Mouse (Mus musculus) frontal cortex, adult 2 months (tissue): Measurements from ENCODE around the gene Nckap1. TPM values are rescaled to one million over a fixed set of nuclear protein-coding genes. Genes with fewer than 3 reads are reported as not detected.
"Not testable (repeated sequence)": the region's sequence is repeated elsewhere in the genome, so short reads cannot be mapped to it uniquely, and the experiment has no call there.

ENCODE experiments used
- DNase-seq, 2 experiments: peaks; one replicate each; pipeline ENCODE4 v3.0.0; 2022; ENCODE audit warnings: low spot score in 1 of 2; ENCODE audit errors: extremely low spot score in 1 of 2
- polyA plus RNA-seq: library from polyadenylated mRNA; depleted of rRNA; stranded (reverse); fragments of >200 nt; gene quantifications from 2 replicates; pipeline ENCODE4 v1.2.3, GENCODE M21; 2012

Gene Nckap1
- polyA plus RNA-seq, 1 experiment = 235 TPM

DNA sequence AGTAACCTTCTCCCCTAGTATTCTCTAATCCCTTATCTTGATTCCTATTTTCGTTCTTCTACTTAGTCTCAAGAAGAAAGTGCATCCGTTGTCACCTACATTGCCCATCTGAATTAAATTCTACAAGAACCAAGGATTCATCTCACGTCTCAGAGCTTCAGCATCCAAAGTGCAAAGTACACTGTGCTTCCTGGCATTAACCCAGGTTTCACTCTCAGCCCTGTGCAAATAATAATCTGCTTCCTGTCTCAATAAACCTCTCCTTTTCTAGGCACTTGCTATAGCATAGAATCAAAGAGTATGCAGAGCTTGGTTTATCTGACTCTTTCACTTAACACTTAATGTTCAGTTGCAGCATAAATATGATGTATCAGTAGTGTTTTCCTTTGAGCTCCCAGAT is 19.7 kb downstream of the Nckap1 start:
- DNase-seq = no peak

DNA sequence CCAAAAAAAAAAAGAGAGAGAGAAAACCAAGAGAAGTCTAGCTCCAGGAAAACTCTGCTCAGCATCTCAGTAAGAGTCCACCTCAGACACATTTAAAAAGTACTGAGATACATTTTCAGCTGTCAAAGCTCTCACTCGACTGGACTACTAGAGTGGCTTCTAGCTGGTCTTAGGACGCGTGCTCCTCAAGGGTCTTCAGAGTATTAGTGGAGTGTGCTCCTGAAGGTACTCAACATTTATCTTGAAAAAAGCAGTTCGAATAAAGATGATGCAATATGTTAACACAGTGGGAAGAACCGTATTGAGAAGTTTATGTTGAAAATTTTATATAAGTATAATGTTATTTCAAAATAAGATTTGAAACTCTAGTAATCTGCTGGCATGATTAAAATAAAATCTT is 20.4 kb downstream of the Nckap1 start:
- no peak for DNase-seq

DNA sequence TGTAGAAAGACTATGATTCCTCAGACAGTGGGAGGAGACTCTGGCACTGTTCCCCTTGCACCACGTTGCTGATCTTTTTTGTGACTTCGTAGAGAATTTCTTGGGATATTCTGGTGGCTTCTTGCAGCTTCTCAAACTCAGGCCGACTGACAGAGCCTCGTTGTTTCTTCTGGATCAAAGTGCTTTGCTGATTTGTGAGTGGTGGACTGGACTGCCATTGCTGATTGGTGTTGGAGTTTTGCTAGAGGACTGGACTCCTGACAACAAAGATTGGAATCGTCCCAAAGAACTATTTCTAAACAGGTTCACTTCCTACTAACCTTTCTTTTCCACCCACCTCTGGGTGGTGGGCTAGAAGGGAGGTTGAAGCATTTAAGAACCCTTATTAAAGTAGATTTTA is 21.5 kb downstream of the Nckap1 start:
- DNase-seq = no peak

DNA sequence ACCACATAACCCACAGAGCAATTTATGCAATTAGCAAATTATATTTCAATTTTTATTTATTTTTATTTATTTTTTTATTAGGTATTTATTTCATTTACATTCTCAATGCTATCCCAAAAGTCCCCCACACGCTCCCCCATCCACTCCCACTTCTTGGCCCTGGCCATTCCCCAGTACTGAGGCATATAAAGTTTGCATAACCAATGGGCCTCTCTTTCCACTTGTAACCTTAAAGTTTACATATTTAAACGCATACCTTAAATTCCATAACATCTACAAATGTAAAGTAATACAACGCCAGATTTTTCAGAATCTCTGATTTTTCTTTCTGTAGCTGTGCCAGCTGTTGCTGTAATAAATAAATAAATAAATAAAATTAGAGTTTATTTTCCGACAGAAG is 26.7 kb downstream of the Nckap1 start:
- DNase-seq = no peak

DNA sequence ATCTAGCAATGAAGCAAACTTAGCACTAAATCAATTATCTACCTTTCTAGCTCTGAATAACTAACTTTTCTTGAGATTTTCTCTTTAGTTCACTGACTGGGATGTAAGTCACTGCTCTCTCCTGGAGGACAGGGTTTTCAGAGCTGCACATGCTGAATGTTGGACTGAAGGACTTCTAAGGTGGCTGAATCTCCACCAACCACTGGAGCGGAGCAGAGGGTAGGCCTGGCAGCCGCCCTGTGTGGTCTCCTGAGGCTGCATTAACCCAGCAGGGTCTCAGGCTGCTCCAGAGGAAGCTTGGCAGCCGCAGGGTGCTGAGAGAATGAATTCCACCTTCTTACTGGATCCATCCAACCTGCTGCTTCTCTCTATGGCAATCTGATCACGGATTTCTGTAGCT is 31.5 kb downstream of the Nckap1 start:
- no peak for DNase-seq

DNA sequence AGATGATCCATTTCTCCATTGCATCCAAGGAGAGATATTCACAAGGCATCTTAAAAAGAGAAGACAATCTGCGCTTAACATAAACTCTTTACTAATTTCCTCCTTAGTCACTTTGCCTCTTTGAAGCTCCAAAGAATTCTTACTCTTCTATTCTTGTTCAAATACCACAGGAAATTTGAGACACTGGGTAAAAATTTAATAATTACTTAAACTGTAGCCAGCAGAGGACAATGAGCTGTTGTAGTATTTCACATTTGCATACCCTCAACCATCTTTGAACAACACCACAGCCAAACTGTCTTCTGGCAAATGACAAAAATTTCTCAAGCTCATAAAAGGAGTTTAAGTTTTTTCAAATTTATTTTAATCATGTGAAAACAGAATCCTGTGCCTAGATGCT is 33.3 kb downstream of the Nckap1 start:
- no peak for DNase-seq

DNA sequence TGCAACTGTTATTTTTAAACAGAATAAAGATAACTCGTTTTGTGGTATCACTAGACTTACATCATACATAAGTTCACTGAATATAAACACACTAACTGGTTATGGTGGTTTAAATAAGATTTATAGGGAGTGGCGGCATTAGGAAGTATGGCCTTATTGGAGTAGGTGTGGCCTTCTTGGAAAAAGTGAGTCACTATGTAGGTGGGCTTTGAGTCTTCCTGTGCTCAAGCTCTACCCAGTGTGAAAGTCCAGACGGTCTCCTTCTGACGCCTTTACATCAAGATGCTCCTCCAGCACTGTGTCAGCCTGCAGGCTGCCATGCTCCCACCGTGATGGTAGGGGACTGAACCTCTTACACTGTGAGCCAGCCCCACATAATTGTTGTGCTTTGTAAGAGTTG is 38.4 kb downstream of the Nckap1 start:
- no peak for DNase-seq

DNA sequence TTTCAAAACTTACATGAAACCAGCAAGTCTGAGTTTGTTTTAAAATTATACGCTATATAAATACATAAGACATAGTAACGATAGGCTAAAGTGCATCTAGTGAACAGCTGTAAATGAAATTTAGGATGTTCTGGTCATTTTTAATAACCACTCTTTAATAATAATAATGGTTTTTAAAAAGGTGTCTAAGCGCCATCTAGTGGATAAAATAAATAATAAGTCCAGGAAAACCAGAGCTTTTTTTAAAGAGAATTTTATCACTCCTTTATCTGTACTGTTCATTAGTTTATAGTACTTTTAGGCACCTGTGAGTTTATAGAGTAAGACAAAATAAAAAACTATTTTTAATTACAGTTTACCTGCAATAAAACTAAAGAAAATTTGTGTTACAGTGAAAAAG is 44.0 kb downstream of the Nckap1 start:
- DNase-seq = no peak

DNA sequence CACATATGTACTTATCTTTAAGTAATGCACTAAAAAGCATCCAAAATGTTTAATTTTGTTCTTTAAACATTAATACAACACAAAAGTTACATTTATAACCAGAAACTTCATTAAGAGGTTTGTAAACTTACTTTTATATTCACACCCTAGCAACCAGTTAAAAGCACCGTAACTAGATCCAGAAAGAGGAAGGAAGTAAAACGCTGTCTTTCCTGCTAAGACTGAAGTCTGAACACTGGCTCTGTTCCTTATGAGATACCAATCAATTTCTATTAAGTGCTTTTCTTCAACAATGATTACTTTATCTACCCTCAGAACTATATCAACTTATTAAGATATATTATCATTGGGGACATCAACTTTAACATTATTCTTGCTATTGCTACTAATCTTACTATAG is 44.6 kb downstream of the Nckap1 start:
- no peak for DNase-seq

DNA sequence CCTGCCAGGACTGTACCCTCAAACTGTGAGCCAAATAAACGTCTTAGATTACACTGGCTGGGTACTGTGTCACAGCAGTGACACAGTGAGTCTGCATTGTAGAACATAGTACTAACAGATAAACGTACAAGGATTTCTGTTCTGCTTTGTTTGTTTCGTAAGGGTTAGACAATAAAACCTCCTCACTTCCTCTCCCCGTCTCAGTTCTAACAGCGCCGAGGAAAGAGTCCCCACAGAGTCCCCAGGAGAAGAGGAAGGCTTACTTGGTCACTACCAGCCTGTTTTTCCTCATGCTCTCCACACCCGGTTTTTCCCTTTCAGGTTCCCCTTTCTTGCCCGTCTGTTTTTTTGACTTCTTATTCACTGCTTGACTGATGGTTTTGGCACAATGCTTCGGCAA is 56.9 kb downstream of the Nckap1 start:
- no peak for DNase-seq

DNA sequence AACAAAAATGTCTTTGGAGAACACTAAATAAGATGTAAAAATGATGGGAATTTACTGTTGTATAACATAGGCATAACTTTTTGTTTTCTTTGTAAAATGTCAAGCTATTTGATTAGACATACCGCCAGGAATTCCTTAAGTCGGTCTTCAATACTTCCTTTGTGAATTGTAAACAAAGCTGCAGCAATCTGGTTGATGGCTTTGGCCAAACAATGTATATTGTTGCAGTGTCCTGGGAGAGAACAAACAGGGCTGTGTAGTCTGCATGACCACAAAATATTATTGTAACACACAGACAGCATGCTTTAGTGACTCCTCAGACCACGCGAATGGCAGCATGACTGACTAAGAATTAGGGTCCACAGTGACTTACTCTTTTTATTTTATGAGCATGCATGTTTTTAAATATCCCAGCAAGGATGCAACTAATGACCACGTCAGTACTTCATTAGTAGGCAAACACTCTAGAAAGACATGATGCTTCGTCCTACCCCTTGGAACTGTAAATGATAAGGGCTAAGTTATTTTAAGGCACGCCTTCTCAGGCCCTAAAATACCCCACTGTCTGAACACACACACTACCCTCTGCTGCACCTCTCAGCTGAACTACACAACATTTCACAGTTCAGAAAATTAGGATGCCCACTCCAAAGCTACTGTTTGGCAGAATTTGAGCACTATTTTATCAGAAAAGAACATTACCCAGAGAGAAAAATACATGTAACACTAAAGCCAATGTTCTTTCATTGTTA is 75.0 kb downstream of the Nckap1 start:
- DNase-seq = no peak

DNA sequence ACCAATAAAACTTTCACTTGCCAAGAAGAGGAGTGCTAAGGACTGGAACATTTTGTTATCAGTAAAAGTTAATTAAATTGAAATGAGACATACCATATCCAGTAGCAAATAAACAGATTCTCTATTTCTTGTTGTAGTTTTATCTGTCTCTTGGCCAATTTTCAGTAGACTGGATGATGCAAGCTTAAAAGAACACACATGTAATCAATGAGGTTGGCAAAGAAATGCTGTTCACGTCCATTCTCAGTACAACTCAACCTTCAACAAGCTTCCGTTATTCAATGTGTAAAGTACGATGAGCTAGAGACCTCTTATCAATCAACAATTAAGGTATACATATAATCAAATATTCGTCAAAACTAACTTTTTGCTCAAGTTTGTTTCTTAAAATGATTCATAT is 79.0 kb downstream of the Nckap1 start:
- DNase-seq = no peak

DNA sequence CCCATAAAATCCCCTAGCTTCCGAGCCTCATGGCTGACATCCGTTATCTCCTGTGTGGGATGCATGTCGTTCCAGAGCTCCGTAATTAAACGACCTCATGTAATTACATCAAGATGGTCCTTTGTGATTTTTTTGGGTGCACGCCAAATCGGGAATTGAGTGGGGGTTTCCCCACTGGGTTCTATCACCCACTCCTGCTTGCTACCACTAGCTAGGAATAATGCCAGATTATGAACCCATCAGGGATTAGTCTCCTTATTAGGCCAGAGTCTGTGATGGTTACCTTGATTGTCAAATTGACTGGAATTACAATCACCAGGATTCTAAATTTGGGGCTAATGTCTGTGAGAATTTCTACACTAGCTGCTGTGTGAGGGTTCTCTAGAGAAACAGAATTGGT is 85.9 kb downstream of the Nckap1 start:
- not testable (repeated sequence) for DNase-seq

DNA sequence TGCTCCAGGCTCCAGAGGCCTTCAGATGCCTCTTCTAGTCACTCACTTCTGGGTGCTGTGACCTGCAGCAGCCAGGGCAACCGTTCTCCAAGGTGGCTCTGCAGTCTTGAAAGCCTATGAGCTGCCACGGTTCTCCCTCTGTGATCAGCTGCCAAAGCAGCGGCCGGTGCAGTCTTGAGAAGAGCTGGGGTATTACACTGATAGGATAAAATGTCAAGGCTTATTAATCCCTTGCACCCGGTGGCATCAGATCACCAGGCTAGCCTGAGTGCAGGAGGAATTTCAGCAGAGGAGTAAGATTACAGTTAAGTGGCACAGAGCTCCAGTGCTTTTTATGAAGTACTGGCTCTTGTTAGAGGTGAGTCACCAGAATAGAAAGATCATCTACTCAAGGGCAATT is 94.3 kb downstream of the Nckap1 start:
- DNase-seq = no peak

DNA sequence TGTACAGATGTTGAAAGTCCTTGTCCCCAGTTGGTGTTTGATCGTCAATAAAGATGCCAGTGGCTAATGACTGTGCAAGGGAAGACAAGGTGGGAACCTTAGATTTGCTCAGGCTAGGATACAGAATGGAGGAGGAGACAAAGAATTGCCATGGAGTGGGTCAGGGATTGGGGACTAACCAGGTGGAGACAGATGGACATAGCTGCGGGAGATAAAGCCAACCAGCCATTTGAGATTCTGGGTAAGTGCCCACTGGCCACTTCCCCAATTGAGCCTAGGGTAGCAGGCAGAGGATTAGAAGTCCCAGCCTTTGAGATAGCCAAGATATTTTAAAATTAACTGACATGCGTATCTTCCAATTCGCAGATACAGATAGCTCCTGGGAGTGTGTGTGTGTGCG is 96.2 kb downstream of the Nckap1 start:
- DNase-seq = no peak

DNA sequence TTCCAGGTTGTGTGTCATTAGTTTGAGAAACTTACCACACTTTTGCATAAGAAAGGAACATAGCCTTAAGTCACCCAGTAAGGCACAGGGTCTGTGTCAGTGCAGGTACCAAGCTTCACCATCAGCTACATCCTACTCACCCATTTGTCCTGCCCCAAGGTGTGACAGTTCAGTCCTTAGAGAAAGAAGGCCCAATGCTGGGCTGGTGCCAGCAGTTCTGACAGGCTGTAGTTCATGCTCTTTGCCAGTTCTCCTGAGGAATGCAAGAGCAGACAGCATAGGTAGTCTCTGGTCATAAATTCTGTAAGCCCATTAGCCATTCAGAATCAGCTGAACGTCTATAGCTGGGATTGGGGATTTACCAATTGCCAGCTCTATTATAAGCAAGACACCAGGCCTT is 105.3 kb downstream of the Nckap1 start:
- no peak for DNase-seq

DNA sequence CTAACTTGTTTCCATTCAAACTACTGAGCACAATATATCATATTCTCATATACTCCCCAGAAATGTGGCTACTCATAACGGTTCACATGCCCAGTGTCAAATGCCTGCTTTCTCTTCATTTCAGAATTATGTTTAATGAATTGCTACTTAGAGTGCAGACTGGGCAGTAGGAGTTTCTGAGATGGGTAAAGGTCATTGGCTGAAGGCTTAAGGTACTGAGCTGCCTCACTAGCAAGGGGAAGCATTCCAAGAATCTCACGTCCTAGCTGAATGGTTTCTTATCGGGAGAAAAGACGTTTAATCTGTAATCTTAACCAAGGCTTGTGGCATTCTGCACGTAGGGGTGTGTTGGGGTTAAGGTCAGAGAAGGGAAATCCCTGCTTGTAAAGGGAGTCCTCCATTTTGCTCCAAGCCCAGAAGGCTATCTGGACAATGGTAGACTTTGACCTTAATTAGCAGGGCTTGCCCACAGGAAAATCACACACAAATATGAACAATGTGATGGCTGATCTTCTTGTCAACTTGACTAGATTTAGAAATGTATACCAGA is 106.9 kb downstream of the Nckap1 start:
- DNase-seq = no peak

DNA sequence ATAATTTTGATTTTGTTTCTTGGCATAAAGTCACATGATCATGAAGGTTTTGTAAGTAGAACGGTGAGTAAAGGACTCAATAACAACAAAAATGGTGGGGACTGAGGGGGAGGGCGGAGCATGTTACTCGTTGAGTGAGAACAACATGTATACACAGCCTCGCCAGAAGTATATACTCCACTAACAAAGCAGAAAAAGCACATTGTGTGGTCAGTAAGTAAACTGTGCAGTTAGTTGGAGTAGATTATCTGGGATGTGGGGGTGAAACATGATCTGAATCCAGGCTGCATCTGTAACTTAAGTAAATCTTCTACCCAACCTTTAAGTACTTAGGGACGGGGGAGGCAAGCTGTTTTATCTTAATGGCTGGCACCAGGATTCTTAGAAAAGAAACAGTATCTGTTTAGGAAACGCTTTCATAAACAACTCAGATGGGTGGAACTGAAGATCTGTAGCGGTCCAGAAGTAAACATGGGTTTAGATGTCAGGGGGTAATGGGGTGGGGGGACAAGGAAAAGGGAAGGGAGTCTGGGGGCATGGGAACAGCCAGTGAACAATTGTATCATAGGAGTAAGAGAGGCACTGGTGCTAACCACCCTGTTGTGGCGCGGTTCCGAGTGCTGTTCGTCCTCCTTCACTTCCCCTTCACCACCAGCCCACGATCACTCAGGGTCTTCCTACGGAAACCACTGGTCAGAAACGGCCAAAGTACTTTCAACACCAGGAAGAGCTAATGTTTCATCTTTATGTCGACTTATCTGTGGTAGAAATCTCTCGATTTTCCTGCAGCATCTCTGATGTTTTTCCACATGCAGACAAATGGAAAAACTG is 115.0 kb downstream of the Nckap1 start:
- no peak for DNase-seq

DNA sequence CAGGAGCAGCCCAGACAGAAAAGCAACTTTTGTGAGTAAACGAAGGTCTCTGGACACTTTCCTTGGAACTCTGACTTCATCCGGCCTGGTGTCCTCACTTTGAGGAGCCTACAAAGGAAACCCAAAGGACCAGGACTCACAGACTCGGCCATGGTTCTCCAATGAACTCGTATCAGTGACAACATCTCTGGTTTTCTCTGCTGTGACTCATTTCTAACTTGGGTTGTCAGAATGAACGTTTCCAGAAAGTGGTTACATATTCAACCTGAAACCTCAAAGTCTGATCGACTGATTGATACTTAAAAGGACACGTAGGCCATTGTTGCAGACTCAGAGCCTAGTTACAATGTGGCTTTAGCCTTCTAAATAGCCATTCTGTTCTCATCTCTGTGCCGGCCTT is 119.4 kb downstream of the Nckap1 start:
- DNase-seq = no peak
